Mouse (Mus musculus) G1E (cell line): ENCODE measurements around the gene Sult2a3.
"Not testable (repeated sequence)": the region's sequence is repeated elsewhere in the genome, so short reads cannot be mapped to it uniquely, and the experiment has no call there.

Experiments
- CTCF ChIP-seq: IDR thresholded peaks from 2 replicates; pipeline ENCODE4 v1.5.1; 2012; ENCODE audit warnings: low read depth, low read length, inconsistent platforms, mixed read lengths
- GATA1 ChIP-seq: IDR thresholded peaks from 2 replicates; pipeline ENCODE4 v1.6.1; 2012; ENCODE audit warnings: borderline replicate concordance, low read length, inconsistent platforms, mixed read lengths
- GATA2 ChIP-seq: IDR thresholded peaks from 2 replicates; pipeline ENCODE4 v1.6.1; 2012; ENCODE audit warnings: low read depth, low read length, inconsistent platforms, borderline replicate concordance
- POLR2AphosphoS5 ChIP-seq: IDR thresholded peaks from 2 replicates; pipeline ENCODE4 v1.6.1; 2012; ENCODE audit warnings: low read depth, low read length, inconsistent platforms; ENCODE audit not compliant: insufficient replicate concordance
- TAL1 ChIP-seq: conservative IDR thresholded peaks from 2 replicates; pipeline ENCODE4 v1.6.1; 2012; ENCODE audit warnings: low read depth, low read length, inconsistent platforms, mixed read lengths

DNA sequence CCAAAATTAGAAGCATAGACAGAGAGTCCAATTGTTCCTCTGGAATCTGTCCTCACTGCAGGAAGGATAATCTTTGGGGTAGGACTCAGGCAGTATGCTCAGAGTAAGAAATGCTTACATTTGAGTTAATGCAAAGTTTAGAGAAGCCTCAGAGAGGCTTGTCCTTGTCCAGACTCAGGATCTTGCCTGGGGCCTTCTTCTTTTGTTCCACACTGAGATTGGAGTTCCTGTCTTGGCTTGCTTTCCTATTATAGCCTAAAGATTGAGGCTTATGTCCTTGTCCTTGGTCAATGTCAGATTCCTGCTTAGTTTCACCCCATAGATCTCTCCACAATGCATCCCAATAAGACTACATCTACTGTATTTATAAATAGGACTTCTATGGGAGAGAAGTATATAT is 92.0 kb downstream of the Sult2a3 start:
- not testable (repeated sequence) for TF ChIP-seq CTCF, GATA1, TAL1, GATA2, POLR2AphosphoS5
